Mouse (Mus musculus): ENCODE data around the gene Cphx3. TPM values are rescaled to one million over a fixed set of nuclear protein-coding genes. Genes with fewer than 3 reads are reported as not detected.
A peak's percentile ranks its signal among the peaks of the same experiment; 100 is the strongest.
"Not testable (repeated sequence)": the region's sequence is repeated elsewhere in the genome, so short reads cannot be mapped to it uniquely, and the experiment has no call there.

Cphx3 gene
- polyA plus RNA-seq, 1 experiment from 2014 or later, result not detected

- H3K36me3 ChIP-seq (ENCODE audit: control insufficient read depth, insufficient read depth, low read length); H3K9me3 ChIP-seq (ENCODE audit: control insufficient read depth, low read length); H3K4me1 ChIP-seq (ENCODE audit: control insufficient read depth, insufficient read depth, low read length); H3K4me2 ChIP-seq; H3K4me3 ChIP-seq (ENCODE audit: low read depth, low read length); ATAC-seq (ENCODE audit: low FRiP score); DNase-seq (ENCODE audit: low spot score, missing footprints); H3K9ac ChIP-seq (ENCODE audit: low read length); H3K27me3 ChIP-seq (ENCODE audit: control insufficient read depth, insufficient read depth, low read length); H3K27ac ChIP-seq (ENCODE audit: low read depth, low read length): not testable (repeated sequence)
- no CpG with 5 or more reads among the region's 3 CpGs for WGBS
Measured at GRCm38 (mm10) chr14:26197851-26198250, 115.8 kb downstream of the Cphx3 start.

GRCm38 (mm10) chr14:26206197-26206925 is 124.3 kb downstream of the Cphx3 start:
- H3K4me2 ChIP-seq; H3K9ac ChIP-seq (ENCODE audit: low read length); DNase-seq (ENCODE audit: low spot score, missing footprints); H3K27me3 ChIP-seq (ENCODE audit: control insufficient read depth, insufficient read depth, low read length); H3K27ac ChIP-seq (ENCODE audit: low read depth, low read length); H3K4me3 ChIP-seq (ENCODE audit: low read depth, low read length); H3K9me3 ChIP-seq (ENCODE audit: control insufficient read depth, low read length); H3K4me1 ChIP-seq (ENCODE audit: control insufficient read depth, insufficient read depth, low read length); H3K36me3 ChIP-seq (ENCODE audit: control insufficient read depth, insufficient read depth, low read length): not testable (repeated sequence)
- no CpG with 5 or more reads among the region's 44 CpGs for WGBS
- ATAC-seq (ENCODE audit: low FRiP score), result peak; percentile 71

- H3K9ac ChIP-seq (ENCODE audit: low read length); H3K4me1 ChIP-seq (ENCODE audit: control insufficient read depth, insufficient read depth, low read length); H3K4me2 ChIP-seq; H3K4me3 ChIP-seq (ENCODE audit: low read depth, low read length); H3K27ac ChIP-seq (ENCODE audit: low read depth, low read length); H3K36me3 ChIP-seq (ENCODE audit: control insufficient read depth, insufficient read depth, low read length); DNase-seq (ENCODE audit: low spot score, missing footprints); H3K27me3 ChIP-seq (ENCODE audit: control insufficient read depth, insufficient read depth, low read length); H3K9me3 ChIP-seq (ENCODE audit: control insufficient read depth, low read length): not testable (repeated sequence)
- no CpG with 5 or more reads among the region's 10 CpGs for WGBS
- peak; percentile 59; the same call in 1 of the 2 replicates for ATAC-seq (ENCODE audit: low FRiP score)
Measured at GRCm38 (mm10) chr14:26206926-26207247, 124.8 kb downstream of the Cphx3 start, which contains the start of gene Tmem254b. Gene Tmem254b (minus strand): TSS chr14:26207041.

DNA sequence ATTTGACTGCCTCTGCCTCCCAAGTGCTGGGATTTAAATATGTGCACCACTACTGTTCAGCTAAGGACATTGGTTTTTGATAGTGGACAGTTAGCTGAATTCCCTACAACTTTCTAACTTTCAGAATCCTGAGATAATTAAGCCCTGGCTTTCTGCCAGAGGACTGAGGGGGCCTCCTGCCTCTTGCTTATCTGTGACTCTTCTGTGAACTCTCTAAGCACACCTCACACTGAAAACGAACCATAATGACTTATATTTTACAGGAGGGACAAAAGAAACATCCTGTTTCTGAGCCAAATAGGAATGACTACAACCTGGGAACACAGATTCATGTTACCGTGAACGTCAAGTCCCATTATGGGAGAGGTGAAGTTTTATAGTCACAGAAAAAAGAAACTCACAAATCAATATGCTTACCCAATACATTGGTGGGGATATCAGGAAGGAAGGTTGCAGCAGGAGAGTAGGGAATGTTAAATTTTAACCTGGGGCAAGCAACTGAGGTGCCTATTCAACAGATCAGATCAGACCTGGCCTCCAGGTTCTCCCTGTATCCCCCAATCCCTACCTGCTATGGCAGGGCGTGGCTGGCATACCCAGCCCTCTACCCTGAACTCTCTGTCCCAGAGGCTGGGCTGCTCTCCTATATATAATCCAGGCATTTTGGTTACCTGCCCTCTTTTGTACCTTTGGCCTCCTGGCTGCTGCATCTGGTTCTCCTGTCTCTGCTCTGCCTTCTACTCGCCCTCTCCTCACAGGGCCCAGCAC is 134.3 kb downstream of the Cphx3 start:
- H3K4me2 ChIP-seq; H3K9me3 ChIP-seq (ENCODE audit: control insufficient read depth, low read length); H3K9ac ChIP-seq (ENCODE audit: low read length); H3K27ac ChIP-seq (ENCODE audit: low read depth, low read length); H3K4me1 ChIP-seq (ENCODE audit: control insufficient read depth, insufficient read depth, low read length); H3K4me3 ChIP-seq (ENCODE audit: low read depth, low read length); ATAC-seq (ENCODE audit: low FRiP score); H3K36me3 ChIP-seq (ENCODE audit: control insufficient read depth, insufficient read depth, low read length); H3K27me3 ChIP-seq (ENCODE audit: control insufficient read depth, insufficient read depth, low read length); DNase-seq (ENCODE audit: low spot score, missing footprints): not testable (repeated sequence)
- WGBS, result no CpG with 5 or more reads among the region's 5 CpGs

- not testable (repeated sequence) for H3K9ac ChIP-seq (ENCODE audit: low read length); H3K4me3 ChIP-seq (ENCODE audit: low read depth, low read length); H3K27me3 ChIP-seq (ENCODE audit: control insufficient read depth, insufficient read depth, low read length); DNase-seq (ENCODE audit: low spot score, missing footprints); H3K4me1 ChIP-seq (ENCODE audit: control insufficient read depth, insufficient read depth, low read length); H3K4me2 ChIP-seq; H3K36me3 ChIP-seq (ENCODE audit: control insufficient read depth, insufficient read depth, low read length); H3K9me3 ChIP-seq (ENCODE audit: control insufficient read depth, low read length); H3K27ac ChIP-seq (ENCODE audit: low read depth, low read length); ATAC-seq (ENCODE audit: low FRiP score)
- no CpG with 5 or more reads among the region's 2 CpGs for WGBS
Measured at GRCm38 (mm10) chr14:26237183-26237582, 155.1 kb downstream of the Cphx3 start.

DNA sequence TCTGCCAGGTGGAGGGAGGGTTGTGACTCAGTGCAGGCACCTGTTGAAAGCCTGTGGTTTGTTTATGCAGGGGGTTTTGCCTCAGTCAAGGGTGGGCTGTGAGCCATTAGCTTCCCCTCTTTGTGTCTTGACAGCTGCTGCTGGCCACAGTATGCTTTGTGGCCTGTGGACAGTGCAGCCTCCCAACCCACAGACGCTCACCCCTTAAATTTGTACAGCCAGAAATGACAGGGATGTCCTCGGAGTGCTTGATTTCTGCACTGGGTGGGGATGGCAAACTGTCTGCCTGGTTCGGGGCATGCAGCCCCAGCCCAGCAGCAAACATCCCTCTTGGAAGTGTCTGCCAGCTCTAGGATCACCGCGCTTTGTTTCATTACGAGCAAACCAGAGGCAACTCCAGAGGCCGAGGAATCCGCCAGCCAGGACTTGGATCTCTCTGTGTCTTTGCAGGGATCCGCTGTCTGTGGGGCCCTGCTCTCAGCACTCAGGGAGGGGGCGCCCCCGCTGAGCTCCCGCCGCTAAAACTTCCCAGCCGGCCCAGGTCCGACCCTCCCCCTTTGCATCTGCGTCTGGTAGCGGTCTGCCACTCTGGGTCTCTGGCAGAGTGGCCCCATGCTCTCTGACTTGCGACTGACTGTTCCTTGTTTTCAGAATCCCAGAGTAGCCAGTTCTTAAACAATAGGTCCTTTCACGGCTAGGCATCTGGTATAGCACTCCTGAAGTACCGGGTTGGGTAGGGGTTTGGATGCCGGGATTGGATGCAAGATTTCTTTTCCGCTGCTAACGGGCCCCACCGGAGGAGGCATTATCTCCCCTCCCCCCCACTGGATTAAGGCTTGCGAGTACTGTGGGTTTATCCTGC is 175.9 kb downstream of the Cphx3 start, which contains the start of gene Duxbl3:
Duxbl3 (plus strand) TSS at position 207 of the 862 bp plus-strand sequence.
- not testable (repeated sequence) for H3K9ac ChIP-seq (ENCODE audit: low read length); H3K4me2 ChIP-seq; H3K27me3 ChIP-seq (ENCODE audit: control insufficient read depth, insufficient read depth, low read length); H3K4me1 ChIP-seq (ENCODE audit: control insufficient read depth, insufficient read depth, low read length); H3K36me3 ChIP-seq (ENCODE audit: control insufficient read depth, insufficient read depth, low read length); H3K9me3 ChIP-seq (ENCODE audit: control insufficient read depth, low read length); DNase-seq (ENCODE audit: low spot score, missing footprints); H3K27ac ChIP-seq (ENCODE audit: low read depth, low read length); H3K4me3 ChIP-seq (ENCODE audit: low read depth, low read length)
- peak; percentile 93 for ATAC-seq (ENCODE audit: low FRiP score)
- WGBS, result no CpG with 5 or more reads among the region's 25 CpGs

GRCm38 (mm10) chr14:26258729-26259128 is 176.6 kb downstream of the Cphx3 start:
- not testable (repeated sequence) for H3K4me2 ChIP-seq; DNase-seq (ENCODE audit: low spot score, missing footprints); H3K27ac ChIP-seq (ENCODE audit: low read depth, low read length); H3K27me3 ChIP-seq (ENCODE audit: control insufficient read depth, insufficient read depth, low read length); H3K9me3 ChIP-seq (ENCODE audit: control insufficient read depth, low read length); H3K4me3 ChIP-seq (ENCODE audit: low read depth, low read length); H3K4me1 ChIP-seq (ENCODE audit: control insufficient read depth, insufficient read depth, low read length); H3K36me3 ChIP-seq (ENCODE audit: control insufficient read depth, insufficient read depth, low read length); H3K9ac ChIP-seq (ENCODE audit: low read length); ATAC-seq (ENCODE audit: low FRiP score)
- WGBS, result no CpG with 5 or more reads among the region's 6 CpGs
